Comparison of ENCODE assay signal across 16 mouse cellular contexts in the genomic region with DNA sequence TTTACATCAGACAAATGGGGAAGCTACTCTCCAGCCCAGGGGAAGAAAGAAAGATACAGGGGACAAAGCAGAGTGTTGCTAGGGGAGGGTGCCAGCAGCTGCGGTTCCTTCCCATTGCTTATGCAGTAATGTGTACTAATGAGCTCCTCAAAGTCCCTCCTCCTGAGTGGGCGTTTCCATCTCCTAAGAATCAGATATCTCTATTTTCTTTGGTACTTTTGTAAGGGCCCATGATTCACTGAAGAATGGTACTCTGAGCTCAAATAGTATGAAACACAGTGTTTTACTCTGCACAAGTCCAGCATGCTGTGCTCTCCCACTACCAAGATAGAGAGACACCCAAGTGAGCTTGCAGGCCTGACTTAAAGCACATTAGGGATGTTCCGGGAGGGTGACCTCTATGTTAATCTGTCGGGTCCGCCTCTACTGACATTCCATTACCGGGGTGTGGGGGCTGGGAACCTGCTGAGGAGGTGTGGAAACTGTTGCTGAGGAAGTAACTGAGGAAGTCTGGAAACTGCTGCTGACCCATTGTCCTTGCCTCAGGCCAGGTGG.
DNase-seq lines count a peak whose midpoint lies in the region; ATAC-seq and TF ChIP-seq lines count a peak whose summit lies in the region.
"Had no signal": no experiment of that assay in that cellular context is flagged by ENCODE, and none has a peak within 500 bp of the region (broad histone marks: within the 10 kb centered on the region; RNA-seq: fewer than 3 reads in every experiment).

No protein-coding gene starts in this region.

- no peaks in the 10 kb centered on the region for H3K4me1 ChIP-seq in heart, embryonic 10.5 days
- peaks cover 15% of the 10 kb centered on the region for H3K4me1 ChIP-seq in hindbrain, embryonic 13.5 days (replicated peaks)
- no peaks in the 10 kb centered on the region for H3K4me1 ChIP-seq in midbrain, postnatal 0 days (ENCODE audit: insufficient read depth, low read length)
- peaks cover 17% of the 10 kb centered on the region for H3K4me1 ChIP-seq in limb, embryonic 10.5 days
- H3K4me1 ChIP-seq: embryonic facial prominence, embryonic 15.5 days; stomach, embryonic 15.5 days had no signal

- no peak for TF ChIP-seq CTCF in brain, embryonic 14.5 days (IDR thresholded peaks at IDR 0.05; ENCODE audit: borderline replicate concordance, extremely low read depth, insufficient read depth, insufficient read length)
- TF ChIP-seq CTCF in midbrain, postnatal 0 days (IDR thresholded peaks at IDR 0.05): no peak

- DNase-seq in heart, adult 11 months: peak; percentile 52
- no peak for DNase-seq in heart, embryonic 10.5 days (ENCODE audit: low spot score)
- peak; percentile 83 for DNase-seq in brain, embryonic 14.5 days (ENCODE audit: low read depth)
- DNase-seq in midbrain, postnatal 0 days (ENCODE audit: low spot score): peak; percentile 56
- DNase-seq in gastrocnemius, adult 8-10 months (ENCODE audit: low spot score in 2 of 2): no peak
- DNase-seq in kidney, postnatal 10 days: no peak
- DNase-seq in limb, embryonic 10.5 days (ENCODE audit: low spot score): no peak
- DNase-seq: cerebellum, adult 9-10 months; heart, postnatal 4 days; layer of hippocampus, postnatal 36 days; right cerebral cortex, postnatal 25 days had no signal

- no peak for TF ChIP-seq POLR2A in brain, embryonic 14.5 days (IDR thresholded peaks at IDR 0.05; ENCODE audit: borderline replicate concordance, extremely low read depth, insufficient read depth, insufficient read length, poor library complexity, severe bottlenecking)

- no peak overlapping the region for H3K9ac ChIP-seq in hindbrain, embryonic 13.5 days
- no peak overlapping the region for H3K9ac ChIP-seq in midbrain, postnatal 0 days (replicated peaks; ENCODE audit: low read length, poor library complexity, severe bottlenecking)
- H3K9ac ChIP-seq: embryonic facial prominence, embryonic 15.5 days; limb, embryonic 15.5 days; stomach, embryonic 15.5 days had no signal

- no peak overlapping the region for H3K4me3 ChIP-seq in heart, embryonic 10.5 days
- H3K4me3 ChIP-seq in hindbrain, embryonic 13.5 days: no peak overlapping the region
- no peak overlapping the region for H3K4me3 ChIP-seq in midbrain, postnatal 0 days (ENCODE audit: low read depth, low read length)
- no peak overlapping the region for H3K4me3 ChIP-seq in limb, embryonic 10.5 days
- H3K4me3 ChIP-seq: embryonic facial prominence, embryonic 15.5 days; limb, embryonic 15.5 days; myocyte; stomach, embryonic 15.5 days had no signal

- H3K27ac ChIP-seq in heart, embryonic 10.5 days: no peak overlapping the region
- H3K27ac ChIP-seq in hindbrain, embryonic 13.5 days: peak overlapping the region; percentile 32; the same call in 1 of the 2 replicates
- H3K27ac ChIP-seq in midbrain, postnatal 0 days (ENCODE audit: low read depth, low read length): no peak overlapping the region
- H3K27ac ChIP-seq in limb, embryonic 10.5 days: no peak overlapping the region
- H3K27ac ChIP-seq: embryonic facial prominence, embryonic 15.5 days; limb, embryonic 15.5 days; stomach, embryonic 15.5 days had no signal

- H3K27me3 ChIP-seq in heart, embryonic 10.5 days (ENCODE audit: insufficient read depth, poor library complexity, severe bottlenecking): no peaks in the 10 kb centered on the region
- no peaks in the 10 kb centered on the region for H3K27me3 ChIP-seq in hindbrain, embryonic 13.5 days
- no peaks in the 10 kb centered on the region for H3K27me3 ChIP-seq in midbrain, postnatal 0 days (ENCODE audit: insufficient read depth, low read length)
- peaks cover 13% of the 10 kb centered on the region; the same call in 1 of the 2 replicates for H3K27me3 ChIP-seq in limb, embryonic 10.5 days (ENCODE audit: low read depth, poor library complexity, severe bottlenecking)
- H3K27me3 ChIP-seq: embryonic facial prominence, embryonic 15.5 days; limb, embryonic 15.5 days; stomach, embryonic 15.5 days had no signal

- H3K36me3 ChIP-seq in heart, embryonic 10.5 days: no peaks in the 10 kb centered on the region
- no peaks in the 10 kb centered on the region for H3K36me3 ChIP-seq in hindbrain, embryonic 13.5 days
- no peaks in the 10 kb centered on the region for H3K36me3 ChIP-seq in midbrain, postnatal 0 days (ENCODE audit: insufficient read depth, low read length)
- no peaks in the 10 kb centered on the region for H3K36me3 ChIP-seq in limb, embryonic 10.5 days
- H3K36me3 ChIP-seq: embryonic facial prominence, embryonic 15.5 days; limb, embryonic 15.5 days; stomach, embryonic 15.5 days had no signal

- no peaks in the 10 kb centered on the region for H3K9me3 ChIP-seq in heart, embryonic 10.5 days
- H3K9me3 ChIP-seq in hindbrain, embryonic 13.5 days: no peaks in the 10 kb centered on the region
- no peaks in the 10 kb centered on the region for H3K9me3 ChIP-seq in midbrain, postnatal 0 days (ENCODE audit: low read length)
- no peaks in the 10 kb centered on the region for H3K9me3 ChIP-seq in limb, embryonic 10.5 days (replicated peaks)
- H3K9me3 ChIP-seq: embryonic facial prominence, embryonic 15.5 days; limb, embryonic 15.5 days; stomach, embryonic 15.5 days had no signal

- WGBS in heart, embryonic 10.5 days: 29% methylated on average over 6 of the region's 6 CpGs
- WGBS in hindbrain, embryonic 13.5 days: 14% methylated on average over 6 of the region's 6 CpGs
- 20% methylated on average over 6 of the region's 6 CpGs for WGBS in midbrain, postnatal 0 days
- WGBS in limb, embryonic 10.5 days: 43% methylated on average over 6 of the region's 6 CpGs

- no peak overlapping the region for H3K4me2 ChIP-seq in hindbrain, embryonic 13.5 days
- H3K4me2 ChIP-seq in midbrain, postnatal 0 days (ENCODE audit: low read depth, low read length, poor library complexity, severe bottlenecking): no peak overlapping the region
- H3K4me2 ChIP-seq: embryonic facial prominence, embryonic 15.5 days; limb, embryonic 15.5 days; stomach, embryonic 15.5 days had no signal

- peak; percentile 76 for ATAC-seq in hindbrain, embryonic 13.5 days (ENCODE audit: low FRiP score)
- ATAC-seq in midbrain, postnatal 0 days (ENCODE audit: low FRiP score): no peak

Comparison
In these comparisons a context has a peak if more than half of its experiments do, and no peak if none do; other contexts are left out.
1. DNase-seq: peak in heart, adult 11 months (single experiment), brain, embryonic 14.5 days (single experiment) and midbrain, postnatal 0 days (single experiment); none in heart, embryonic 10.5 days (single experiment), gastrocnemius, adult 8-10 months (0 of 2), kidney, postnatal 10 days (single experiment) and limb, embryonic 10.5 days (single experiment).